Mouse (Mus musculus): ENCODE data around the gene Gjc1. TPM values are rescaled to one million over a fixed set of nuclear protein-coding genes. Genes with fewer than 3 reads are reported as not detected.

Gene Gjc1
- total RNA-seq, 2 experiments from 2014 or later = 5.7 to 6.3 TPM

GRCm38 (mm10) chr11:102773713-102774611, 45.5 kb downstream of the Gjc1 start:
- peak; percentile 85 to 96 for DNase-seq (ENCODE audit: extremely low spot score in 1 of 2, low spot score in 1 of 2)

- no peak for DNase-seq (ENCODE audit: extremely low spot score in 1 of 2, low spot score in 1 of 2)
These were observed 46.5 kb downstream of the Gjc1 start for GRCm38 (mm10) chr11:102772771-102773700.

GRCm38 (mm10) chr11:102771916-102772714, 47.4 kb downstream of the Gjc1 start:
- DNase-seq (ENCODE audit: extremely low spot score in 1 of 2, low spot score in 1 of 2) = no peak

DNA sequence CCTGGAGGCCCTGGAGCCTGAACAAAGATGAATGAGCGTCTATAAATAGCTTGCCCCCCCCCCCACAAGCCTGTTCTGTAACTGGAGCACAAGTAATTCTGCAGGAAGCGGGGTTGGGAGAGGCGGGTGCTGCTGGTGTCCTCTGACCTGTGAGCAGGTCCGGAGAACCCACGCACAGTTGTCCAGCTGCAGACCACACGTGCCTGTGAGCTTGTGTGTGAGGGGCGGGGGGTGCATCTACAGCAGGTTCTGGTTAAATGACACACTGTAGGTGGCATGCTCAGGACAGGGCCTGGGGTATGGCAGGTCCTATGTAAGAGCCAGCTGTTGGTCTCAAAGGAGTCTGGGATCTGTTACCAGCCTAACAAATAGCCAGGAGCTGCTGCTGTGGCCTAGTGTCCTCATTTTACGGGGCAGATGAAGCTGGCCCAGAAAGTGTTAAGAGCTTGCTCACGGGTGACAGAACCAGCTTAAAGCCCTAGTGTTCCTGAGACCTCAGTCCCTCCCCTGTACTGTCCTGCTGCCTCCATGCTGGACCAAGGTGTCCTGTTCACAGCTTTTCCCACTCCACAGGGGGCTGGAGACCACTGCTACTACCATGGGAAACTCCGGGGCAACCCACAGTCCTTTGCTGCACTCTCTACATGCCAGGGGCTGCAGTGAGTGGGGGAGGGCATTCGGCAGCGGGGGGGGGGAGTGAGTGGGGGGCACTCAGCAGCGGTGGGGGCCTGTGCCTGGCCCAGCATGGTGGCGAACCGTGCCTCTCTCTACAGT, 48.7 kb downstream of the Gjc1 start:
- DNase-seq (ENCODE audit: extremely low spot score in 1 of 2, low spot score in 1 of 2) = no peak

DNA sequence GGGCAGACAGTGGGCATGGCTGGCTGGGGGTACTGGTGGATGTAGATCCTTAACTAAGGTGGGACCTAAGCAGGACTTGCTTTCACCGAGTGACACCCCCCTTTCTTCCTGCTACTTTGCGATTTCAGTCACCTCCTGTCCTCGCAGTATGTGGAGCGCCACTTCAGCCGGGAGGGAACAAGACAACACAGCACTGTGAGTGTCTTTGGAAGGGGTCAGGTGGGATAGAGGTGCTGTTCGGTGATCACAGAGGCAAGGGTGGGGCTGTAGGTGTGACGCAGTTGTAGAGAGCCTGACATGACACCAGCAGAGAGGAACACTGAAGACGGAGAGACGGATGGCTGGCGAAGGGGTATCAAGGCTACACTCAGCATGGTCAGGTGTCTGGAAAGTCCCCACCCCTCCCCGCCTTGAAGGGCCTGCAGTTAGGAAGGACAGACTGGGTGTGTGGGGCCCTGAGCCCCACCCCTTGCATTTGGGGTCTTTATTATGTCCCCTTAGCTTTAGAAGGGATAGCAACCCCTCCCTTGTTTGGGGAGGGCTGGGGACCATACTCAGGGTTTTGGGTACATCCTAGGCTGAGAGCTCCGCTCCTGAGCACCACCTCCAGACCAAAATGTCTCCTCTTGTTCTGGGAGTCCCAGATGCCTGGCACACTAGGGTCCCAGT, 49.4 kb downstream of the Gjc1 start:
- no peak for DNase-seq (ENCODE audit: extremely low spot score in 1 of 2, low spot score in 1 of 2)

- DNase-seq (ENCODE audit: extremely low spot score in 1 of 2, low spot score in 1 of 2) = no peak
These were observed 50.4 kb downstream of the Gjc1 start for GRCm38 (mm10) chr11:102769141-102769540.

- DNase-seq (ENCODE audit: extremely low spot score in 1 of 2, low spot score in 1 of 2) = no peak
These were observed 52.3 kb downstream of the Gjc1 start for GRCm38 (mm10) chr11:102767055-102767670.

DNA sequence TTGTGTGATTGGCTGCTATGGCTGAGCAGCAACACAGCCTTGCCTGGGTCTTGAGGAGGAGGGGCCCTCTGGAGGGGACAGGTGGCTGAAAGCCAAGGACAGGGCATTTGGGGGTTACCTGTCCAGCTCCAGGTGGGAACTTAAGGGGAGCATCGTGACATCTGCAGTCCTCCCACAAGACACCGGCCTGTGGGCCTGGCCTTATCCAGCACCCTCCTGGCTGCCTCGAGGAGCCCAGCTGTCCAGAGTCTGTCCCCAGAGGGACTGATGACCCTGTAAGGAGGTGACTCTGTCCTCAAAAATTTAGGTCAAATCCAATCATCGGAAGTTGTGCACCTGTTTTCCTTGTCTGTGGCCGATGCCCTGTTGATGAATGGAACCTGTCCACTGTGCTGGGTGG, 54.1 kb downstream of the Gjc1 start:
- no peak for DNase-seq (ENCODE audit: extremely low spot score in 1 of 2, low spot score in 1 of 2)

DNA sequence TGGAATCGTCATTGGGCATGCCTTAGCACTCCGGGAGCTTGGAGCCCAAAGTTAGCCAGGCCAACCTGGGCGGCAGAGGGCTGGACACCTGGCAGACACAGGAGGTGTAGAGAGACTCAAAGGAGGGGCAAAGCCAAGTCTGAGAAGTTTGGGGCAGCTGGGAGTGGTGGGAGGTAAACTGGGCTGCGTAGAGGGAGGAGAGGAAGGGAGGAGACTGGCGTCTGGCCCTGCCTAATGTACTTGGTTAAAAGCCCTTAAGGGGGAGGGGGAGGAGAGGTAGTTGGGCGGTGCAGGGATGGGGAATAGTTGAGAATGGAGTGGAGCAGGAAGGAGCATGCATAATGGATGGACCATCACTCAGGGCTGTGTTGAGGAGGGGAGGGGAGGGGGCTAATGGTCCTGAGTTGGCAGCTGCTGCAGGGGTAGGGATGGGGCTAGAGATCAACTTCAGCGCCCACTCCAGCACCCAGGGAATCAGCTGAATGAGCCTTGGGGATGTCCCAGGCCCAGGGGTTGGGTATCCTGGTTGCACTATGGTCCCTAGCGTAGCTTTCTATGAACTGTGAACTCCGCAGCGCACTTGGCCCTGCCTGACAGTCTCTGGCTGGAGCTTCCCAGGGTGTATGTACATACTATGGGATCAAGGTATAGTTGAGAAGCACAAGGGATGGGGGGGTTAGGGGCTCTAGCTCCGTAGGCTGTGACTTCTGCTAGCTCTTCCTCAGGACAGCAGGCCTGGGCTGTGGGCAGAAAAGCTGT, 56.3 kb downstream of the Gjc1 start:
- no peak for DNase-seq (ENCODE audit: extremely low spot score in 1 of 2, low spot score in 1 of 2)

DNA sequence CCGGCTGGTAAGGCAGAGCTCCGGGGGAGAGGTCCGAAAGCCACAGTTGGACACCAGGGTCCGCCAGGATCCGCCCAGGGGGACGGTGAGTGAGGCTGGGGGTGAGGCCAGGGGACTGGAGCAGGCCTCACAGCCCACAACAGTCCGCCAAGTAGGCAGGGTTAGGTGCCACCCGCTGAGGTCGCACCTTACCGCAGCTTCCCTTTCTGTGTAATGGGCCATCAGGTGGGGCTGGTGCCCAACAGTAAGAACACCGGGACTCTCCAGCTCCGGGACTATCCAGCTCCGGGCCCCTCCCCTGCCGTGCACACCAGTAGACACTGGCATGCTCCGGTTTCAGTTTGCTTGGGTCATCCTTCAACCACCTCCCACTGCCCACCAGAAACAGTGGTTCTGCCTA, 57.3 kb downstream of the Gjc1 start:
- DNase-seq (ENCODE audit: extremely low spot score in 1 of 2, low spot score in 1 of 2) = no peak

DNA sequence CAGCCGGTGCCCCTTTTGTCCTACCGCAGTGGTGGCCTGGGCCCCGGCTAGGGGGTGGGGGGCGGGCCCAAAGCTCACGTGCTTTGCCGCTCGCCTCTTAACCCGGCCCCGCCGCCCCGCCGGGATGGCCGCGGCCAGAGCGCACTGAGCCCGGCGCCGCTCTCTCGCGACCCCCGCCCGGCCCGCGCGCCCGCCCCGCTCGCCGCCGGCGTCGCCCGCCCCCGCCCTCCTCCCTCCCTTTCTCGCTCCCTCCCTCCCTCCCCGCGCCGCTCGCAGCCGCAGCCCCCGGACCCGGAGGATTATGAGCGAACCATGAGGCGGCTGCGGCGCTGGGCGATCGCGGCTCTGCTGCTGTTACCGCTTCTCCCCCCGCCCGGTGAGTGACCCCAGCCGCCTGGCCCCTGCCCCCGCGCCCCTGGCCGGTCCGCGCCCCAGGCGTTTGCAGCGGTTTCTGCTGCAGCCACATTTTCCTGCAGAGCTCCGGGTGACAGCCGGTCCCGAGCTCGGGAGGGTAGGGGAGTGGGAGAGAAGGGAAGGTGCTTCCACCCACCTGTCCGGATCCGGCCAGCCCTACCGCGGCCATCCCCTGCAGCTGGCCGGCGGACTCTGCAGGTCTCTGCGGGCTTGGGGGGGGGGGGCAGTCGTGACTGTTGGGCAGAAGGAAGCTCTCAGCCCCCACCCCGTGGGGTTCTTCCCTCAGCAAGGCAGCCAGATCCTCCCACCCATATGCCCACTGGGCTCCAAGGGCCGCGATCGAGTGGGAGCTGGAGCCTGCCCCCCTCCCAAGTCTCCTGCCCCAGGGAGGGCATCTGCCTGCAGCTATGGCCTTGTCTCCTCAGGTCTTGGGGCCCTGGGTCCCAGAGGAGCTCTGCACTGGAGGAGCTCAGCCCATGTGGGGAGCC, 57.9 kb downstream of the Gjc1 start, which contains the start of gene Adam11:
Adam11 (plus strand) TSS at position 131 of the 902 bp plus-strand sequence.
- no peak for DNase-seq (ENCODE audit: extremely low spot score in 1 of 2, low spot score in 1 of 2)

DNA sequence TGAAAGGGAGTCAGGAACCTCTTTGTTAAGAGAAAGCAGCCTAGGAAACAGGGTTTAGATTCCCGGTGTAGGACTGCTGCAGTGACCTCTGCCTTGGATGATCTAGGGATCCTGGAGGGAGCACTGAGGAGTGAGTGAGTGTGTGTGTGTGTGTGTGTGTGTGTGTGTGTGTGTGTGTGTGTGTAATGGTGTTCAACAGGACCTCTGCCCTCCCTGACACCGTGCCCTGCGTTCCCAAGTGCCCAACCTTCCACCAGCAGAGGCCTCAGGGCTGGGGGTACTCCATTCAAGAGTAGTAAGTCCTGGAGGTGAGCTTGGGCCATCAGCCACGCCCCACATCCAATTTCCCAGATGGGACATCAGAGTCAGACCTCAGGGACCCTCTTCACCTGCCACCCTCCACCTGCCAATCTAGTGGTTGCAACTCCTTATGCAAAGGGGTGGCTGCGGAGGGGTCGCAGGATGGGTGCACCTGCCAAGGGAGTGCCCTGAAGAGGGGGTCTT, 58.6 kb downstream of the Gjc1 start:
- DNase-seq (ENCODE audit: extremely low spot score in 1 of 2, low spot score in 1 of 2) = no peak

DNA sequence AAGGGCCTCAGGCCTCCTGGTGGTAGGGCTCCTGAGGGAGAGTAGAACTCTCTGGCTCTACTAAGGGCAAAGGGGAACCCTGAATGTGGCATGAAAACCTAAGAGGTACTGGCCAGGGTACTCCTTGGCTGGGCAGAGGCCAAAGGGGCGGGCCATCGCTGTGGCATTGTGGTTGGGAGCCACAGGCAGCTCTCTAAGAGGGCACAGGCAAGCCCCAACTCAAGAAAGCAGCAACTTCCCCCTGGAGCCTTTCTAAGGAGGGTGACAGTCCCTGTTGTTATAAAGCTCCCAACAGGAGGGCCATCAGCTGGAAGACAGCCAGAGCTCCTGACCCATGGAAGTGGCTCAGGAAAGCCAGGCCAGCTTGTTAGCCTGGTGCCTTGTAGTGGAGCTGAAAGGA, 60.5 kb downstream of the Gjc1 start:
- DNase-seq (ENCODE audit: extremely low spot score in 1 of 2, low spot score in 1 of 2) = no peak

- no peak for DNase-seq (ENCODE audit: extremely low spot score in 1 of 2, low spot score in 1 of 2)
These were observed 64.1 kb downstream of the Gjc1 start for GRCm38 (mm10) chr11:102755391-102755790.

GRCm38 (mm10) chr11:102754416-102754815, 65.1 kb downstream of the Gjc1 start:
- DNase-seq (ENCODE audit: extremely low spot score in 1 of 2, low spot score in 1 of 2) = no peak

DNA sequence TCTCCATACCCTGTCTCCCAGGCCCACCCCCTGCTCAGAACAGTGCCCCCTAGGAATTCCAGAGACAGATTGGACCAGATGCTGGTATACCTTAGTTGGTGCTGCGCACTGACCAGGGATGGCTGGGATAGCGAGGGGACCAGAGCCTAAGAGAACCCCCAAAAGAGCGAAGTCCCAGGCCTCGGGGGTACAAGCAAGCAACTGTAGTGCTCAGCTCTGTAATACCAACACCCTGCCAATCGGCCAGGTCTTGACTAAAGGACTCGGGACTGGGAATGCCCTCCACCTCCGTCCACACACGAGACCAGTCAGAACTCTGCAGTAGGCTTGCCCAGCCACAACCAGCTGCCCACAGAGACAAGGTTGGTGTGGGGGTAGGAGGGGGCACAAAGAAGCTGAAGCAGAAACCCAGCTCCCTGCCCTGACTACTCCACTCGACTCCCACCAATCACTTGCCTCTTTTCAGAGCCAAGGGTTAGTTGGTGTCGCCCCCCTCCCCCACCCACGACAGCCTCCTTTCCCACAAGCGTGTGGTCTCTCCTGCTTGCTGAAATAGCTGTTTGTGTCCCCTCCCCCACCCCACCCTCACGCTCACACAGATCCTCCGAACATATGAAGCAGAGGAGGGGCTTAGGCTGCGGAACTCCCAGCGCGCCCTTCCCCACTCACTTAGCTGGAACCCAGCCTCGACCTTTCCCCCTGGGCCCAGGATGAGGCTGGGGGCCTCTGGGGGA, 65.7 kb downstream of the Gjc1 start:
- DNase-seq (ENCODE audit: extremely low spot score in 1 of 2, low spot score in 1 of 2) = no peak
